Mouse (Mus musculus) frontal cortex, adult 2 months (tissue): ENCODE results near the gene Olfr307. TPM values are rescaled to one million over a fixed set of nuclear protein-coding genes. Genes with fewer than 3 reads are reported as not detected.
"Not testable (repeated sequence)": the region's sequence is repeated elsewhere in the genome, so short reads cannot be mapped to it uniquely, and the experiment has no call there.

Experiments
- DNase-seq, 2 experiments: peaks; one replicate each; pipeline ENCODE4 v3.0.0; 2022; ENCODE audit warnings: low spot score in 1 of 2; ENCODE audit errors: extremely low spot score in 1 of 2
- polyA plus RNA-seq: library from polyadenylated mRNA; depleted of rRNA; stranded (reverse); fragments of >200 nt; gene quantifications from 2 replicates; pipeline ENCODE4 v1.2.3, GENCODE M21; 2012; rRNA removed

The Olfr307 gene
- polyA plus RNA-seq: not detected in 2 replicates

DNA sequence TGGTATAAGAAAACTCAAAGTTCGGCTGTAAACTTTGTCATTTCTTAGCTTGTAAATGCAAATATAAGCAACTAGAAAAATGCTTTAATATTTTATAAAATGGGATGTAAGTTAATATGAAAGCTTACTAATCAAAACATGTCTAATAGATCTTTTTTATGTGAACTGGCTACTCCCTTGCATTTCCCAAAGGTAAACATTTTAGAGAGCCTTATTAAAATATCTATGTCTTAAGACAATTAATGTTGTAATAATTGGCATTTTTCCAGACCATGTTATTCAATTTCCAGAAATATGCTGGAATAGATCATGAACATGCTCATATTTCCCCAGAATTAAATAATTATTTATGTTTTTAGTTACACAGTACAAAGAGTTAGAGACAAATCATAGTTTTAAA lies at the start of gene Olfr307:
Olfr307 (minus strand) TSS at position 101 of the 400 bp plus-strand sequence.
- no peak for DNase-seq

DNA sequence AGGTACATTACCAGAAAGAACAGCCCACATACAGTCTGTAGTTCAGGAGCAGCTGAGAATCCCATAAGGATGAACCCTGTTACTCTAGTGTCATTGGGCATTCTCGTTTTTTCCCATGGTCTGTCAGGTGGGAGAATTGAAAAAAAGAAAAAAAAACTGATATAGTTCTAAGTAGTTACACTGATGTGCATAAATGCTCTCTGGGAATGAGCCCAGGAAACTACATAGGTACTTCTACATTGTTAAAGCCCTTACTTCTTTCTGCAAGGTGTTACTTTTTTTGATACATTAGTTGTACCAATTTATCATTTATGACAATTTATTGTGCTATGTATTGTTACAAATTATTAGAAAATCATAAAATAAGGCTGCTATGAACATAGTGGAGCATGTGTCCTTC lies 49.2 kb upstream of the Olfr307 start, which contains the start of gene Olfr304:
Olfr304 (minus strand) TSS at position 101 of the 400 bp plus-strand sequence.
- DNase-seq: no peak

DNA sequence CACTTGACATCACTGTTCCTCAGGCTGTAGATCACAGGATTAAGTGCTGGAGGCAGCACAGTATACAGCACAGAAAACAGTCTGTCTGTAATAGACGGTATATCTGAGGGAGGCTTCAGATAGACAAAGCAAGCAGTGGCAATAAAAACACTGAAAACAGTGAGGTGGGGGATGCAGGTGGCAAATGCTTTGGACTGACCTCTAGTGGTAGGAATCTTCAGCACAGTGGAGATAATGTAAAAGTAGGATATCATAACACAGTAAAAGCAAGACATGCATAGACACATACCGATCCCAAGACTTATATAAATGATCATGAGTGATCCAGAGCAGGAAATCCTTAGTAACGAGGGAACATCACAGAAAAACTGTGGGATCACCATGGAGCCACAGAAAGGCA lies 48.4 kb upstream of the Olfr307 start:
- DNase-seq: no peak

DNA sequence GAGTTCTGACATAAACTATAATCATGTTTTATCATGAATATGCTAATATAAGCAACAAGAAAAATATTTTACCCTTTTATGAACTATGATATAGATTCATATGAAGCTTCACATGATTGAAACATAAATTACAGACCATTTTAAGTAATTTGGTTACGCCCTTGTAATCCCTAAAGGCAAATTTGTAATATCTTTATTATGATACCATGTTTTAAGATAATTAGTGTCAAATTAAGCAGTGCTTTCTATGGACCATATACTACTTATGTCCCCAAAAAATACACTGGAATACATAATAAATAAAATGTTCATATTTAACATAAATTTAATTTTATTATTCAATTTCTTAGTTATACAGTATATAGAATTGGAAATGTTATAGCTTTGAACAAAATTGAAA lies 29.4 kb upstream of the Olfr307 start, which contains the start of gene Olfr305:
Olfr305 (minus strand) TSS at position 101 of the 400 bp plus-strand sequence.
- DNase-seq: no peak

DNA sequence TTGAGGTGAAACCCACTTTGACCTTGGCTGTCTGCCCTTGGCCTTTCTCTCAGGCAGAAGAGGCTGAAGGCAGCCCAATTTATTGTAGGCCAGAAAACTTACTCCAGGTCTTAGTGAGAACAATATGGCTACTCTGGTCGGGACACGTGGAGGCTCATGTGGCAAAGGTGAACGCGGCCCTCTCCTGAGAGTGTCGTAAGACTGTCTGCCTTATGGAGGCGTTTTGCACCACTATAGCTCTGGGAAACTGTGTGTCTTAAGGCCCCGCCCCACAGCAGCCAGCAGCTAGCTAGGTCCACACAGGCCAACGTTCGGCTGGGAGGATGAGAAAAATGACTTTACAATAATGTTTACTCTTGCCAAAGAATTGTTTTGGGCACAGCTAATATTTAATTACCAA lies 8.9 kb upstream of the Olfr307 start:
- DNase-seq: not testable (repeated sequence)

DNA sequence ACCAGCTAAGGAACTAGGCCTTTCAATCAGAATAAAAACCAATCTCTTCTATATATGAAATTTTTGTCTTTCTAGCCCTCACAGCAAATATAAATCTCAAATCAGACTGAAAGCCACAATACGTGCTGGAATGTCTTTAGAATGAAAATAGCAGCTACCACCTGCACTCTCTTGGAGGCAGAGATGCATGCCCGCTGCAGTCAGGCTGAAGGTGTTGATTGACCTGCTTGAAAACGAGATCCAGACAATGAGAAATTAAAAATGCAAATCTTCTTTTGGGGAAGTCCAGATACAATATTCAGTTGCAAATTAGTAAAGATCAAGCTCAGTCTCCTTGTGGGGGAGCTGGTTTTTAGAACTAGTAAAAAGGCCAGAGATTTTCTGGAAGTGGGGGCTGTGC lies 6.9 kb upstream of the Olfr307 start:
- no peak for DNase-seq

DNA sequence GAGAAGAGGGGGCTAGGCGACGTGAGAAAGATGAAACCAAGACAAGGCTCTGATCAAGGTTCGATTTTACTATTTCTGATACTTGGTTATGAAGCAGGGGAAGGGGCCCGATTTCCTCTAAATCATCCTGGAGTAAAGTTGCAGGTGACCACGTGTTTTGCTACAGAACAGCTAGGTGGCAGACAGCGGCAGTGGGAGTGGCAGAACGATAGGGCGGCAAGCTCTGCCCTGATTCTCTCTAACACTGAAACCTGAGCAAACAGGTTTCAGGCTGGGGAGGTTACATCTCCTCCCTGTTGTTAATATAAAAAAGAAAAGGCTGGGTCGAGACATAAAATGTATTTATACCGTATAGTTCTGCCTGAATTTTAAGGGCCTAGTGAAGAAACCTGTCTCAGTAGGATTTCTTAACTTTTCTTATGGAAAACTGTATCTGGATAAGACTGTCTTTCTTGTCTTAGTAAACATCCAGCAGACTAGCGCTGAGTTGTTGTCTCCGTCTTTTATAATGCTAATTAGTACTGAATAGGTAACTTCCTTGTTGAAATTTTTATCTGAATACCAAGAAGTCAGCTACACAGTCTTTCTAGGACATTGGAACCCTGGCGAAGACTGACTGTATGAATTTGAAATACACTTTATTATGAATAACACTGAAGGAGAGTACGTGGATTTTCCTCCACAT lies 5.6 kb upstream of the Olfr307 start:
- no peak for DNase-seq

DNA sequence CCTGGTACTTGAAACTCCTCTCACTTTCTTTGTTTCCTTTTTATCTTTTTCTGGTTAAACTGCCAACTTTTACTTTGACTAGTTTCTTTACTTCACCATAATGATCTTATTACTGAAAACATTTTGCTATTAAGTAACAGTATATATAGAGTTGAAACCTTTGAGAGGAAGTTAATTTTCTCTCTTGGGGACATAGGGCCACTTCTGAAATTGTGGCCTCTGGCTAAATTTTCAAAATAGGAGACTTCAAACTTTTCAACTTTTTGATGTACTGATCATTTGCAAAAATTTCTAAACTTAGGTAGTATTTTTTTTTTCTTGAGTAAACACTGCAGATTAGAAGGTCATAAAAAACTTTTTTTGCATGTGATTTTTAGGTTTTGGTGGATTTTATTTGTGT lies 11.9 kb downstream of the Olfr307 start, which contains the start of gene Olfr308:
Olfr308 (minus strand) TSS at position 101 of the 400 bp plus-strand sequence.
- DNase-seq: no peak

DNA sequence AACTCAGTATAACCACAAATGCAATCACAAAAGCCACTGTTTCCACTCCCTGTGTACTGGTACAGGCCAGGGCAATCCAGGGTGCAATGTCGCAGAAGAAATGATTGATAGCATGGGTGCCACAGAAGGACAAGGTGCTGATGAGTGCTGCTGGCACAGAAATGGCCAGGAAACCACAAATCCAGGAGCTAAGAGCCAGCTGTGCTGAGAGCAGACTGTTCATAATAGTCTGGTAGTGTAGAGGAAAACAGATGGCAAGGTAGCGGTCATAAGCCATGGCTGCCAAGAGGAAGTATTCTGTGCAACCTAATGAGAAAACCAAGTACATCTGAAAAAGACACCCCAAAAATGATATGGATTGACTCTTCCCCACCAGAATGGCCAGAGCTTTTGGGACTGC lies 16.1 kb downstream of the Olfr307 start:
- DNase-seq: no peak

DNA sequence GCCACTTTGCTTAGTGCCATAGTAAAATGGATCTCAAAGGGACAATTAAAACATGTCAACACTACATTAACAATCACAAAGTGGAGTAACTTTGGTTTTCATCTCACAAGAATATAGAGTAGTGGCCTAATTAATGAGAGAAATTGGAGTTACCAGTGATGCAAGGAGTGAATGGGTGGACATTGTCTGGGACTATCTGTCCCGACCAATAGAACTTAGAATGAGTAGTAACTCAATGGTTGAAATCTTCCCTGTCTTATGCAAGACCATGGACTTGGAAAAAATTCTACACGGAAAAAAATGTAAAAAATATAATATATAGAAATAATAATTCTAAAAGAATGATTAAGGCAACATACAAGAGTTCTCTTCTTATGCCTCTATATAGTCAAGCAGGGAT lies 23.8 kb downstream of the Olfr307 start, which contains the start of gene Olfr309:
Olfr309 (minus strand) TSS at position 101 of the 400 bp plus-strand sequence.
- DNase-seq: no peak

Other genes starting within 250 kb of the Olfr307 start
- not detected in 2 replicates for gene Vmn2r75, start 165.8 kb downstream of the Olfr307 start, polyA plus RNA-seq
- gene Vmn2r76, start 91.3 kb downstream of the Olfr307 start, polyA plus RNA-seq: not detected in 2 replicates
- gene Olfr310, start 60.4 kb downstream of the Olfr307 start, polyA plus RNA-seq: not detected in 2 replicates
- 0.12 and 0.32 TPM in 2 replicates for gene Olfr309, start 23.9 kb downstream of the Olfr307 start, polyA plus RNA-seq
- gene Olfr308, start 12.0 kb downstream of the Olfr307 start, polyA plus RNA-seq: not detected in 2 replicates
- gene Olfr305, start 29.3 kb upstream of the Olfr307 start, polyA plus RNA-seq: not detected in 2 replicates
- gene Olfr304, start 49.1 kb upstream of the Olfr307 start, polyA plus RNA-seq: not detected in 2 replicates
- gene Olfr303, start 60.2 kb upstream of the Olfr307 start, polyA plus RNA-seq: not detected in 2 replicates
- not detected in 2 replicates for gene Olfr301, start 66.3 kb upstream of the Olfr307 start, polyA plus RNA-seq
- not detected in 2 replicates for gene Olfr299, start 122.3 kb upstream of the Olfr307 start, polyA plus RNA-seq
- not detected in 2 replicates for gene Olfr298, start 154.9 kb upstream of the Olfr307 start, polyA plus RNA-seq
- 0.11 TPM in 1 of 2 replicates, not detected in the other for gene Olfr297, start 182.4 kb upstream of the Olfr307 start, polyA plus RNA-seq
- gene Olfr295, start 246.3 kb upstream of the Olfr307 start, polyA plus RNA-seq: not detected in 2 replicates